Mouse (Mus musculus) left cerebral cortex, postnatal 10 days (tissue): Measurements from ENCODE around the gene Polr1a. TPM values are rescaled to one million over a fixed set of nuclear protein-coding genes. Genes with fewer than 3 reads are reported as not detected.

ENCODE experiments used
- total RNA-seq, 2 experiments: library from RNA; stranded (reverse); gene quantifications; 2 replicates each; pipeline ENCODE4 v1.2.3; 2021

Gene Polr1a
- total RNA-seq, 2 experiments from 2014 or later, result 33.5 to 37.2 TPM

Other genes with a start within 250 kb of the Polr1a start
- gene Reep1, start 201.5 kb upstream of the Polr1a start, total RNA-seq, result 100 to 1,000 TPM; 173 to 187 TPM
- 10 to 100 TPM; 28.2 to 31.0 TPM for gene Mrpl35, start 82.1 kb upstream of the Polr1a start, total RNA-seq
- 100 to 1,000 TPM; 145 to 147 TPM for gene Immt, start 77.7 kb upstream of the Polr1a start, total RNA-seq
- gene Ptcd3, start 303 bp upstream of the Polr1a start, total RNA-seq, result 10 to 100 TPM; 70.2 to 76.2 TPM
- gene St3gal5, start 188.5 kb downstream of the Polr1a start, total RNA-seq, result 100 to 1,000 TPM in 1 of 2 experiments, 10 to 100 TPM in 1; 98.2 to 100 TPM